Mouse (Mus musculus) heart, embryonic 12.5 days (tissue): ENCODE results near the gene Arl5c. TPM values are rescaled to one million over a fixed set of nuclear protein-coding genes. Genes with fewer than 3 reads are reported as not detected.

ENCODE experiments used
- ATAC-seq: fragments of 200-750 bp; cut with Nextera tagmentation; 2 replicates; pipeline ENCODE4 v1.8.0; 2017; ENCODE audit warnings: moderate TSS enrichment, moderate library complexity; ENCODE audit not compliant: insufficient number of reproducible peaks, low FRiP score
- H3K27ac ChIP-seq: fragments of 300-500 bp; sonication (generic); 2 replicates; pipeline ENCODE4 v1.5.1; 2016; ENCODE audit warnings: mild to moderate bottlenecking, moderate library complexity; ENCODE audit not compliant: poor library complexity, severe bottlenecking
- H3K27me3 ChIP-seq: fragments of 300-500 bp; sonication (generic); replicated peaks from 2 replicates; pipeline ENCODE4 v1.6.1; 2016; ENCODE audit warnings: mild to moderate bottlenecking, moderate library complexity
- H3K36me3 ChIP-seq: fragments of 300-500 bp; sonication (generic); 2 replicates; pipeline ENCODE4 v1.6.1; 2016; ENCODE audit warnings: mild to moderate bottlenecking, moderate library complexity
- H3K4me1 ChIP-seq: fragments of 300-500 bp; sonication (generic); replicated peaks from 2 replicates; pipeline ENCODE4 v1.6.1; 2016; ENCODE audit warnings: mild to moderate bottlenecking
- H3K4me2 ChIP-seq: fragments of 300-500 bp; sonication (generic); 2 replicates; pipeline ENCODE4 v1.6.1; 2016; ENCODE audit warnings: mild to moderate bottlenecking, moderate library complexity
- H3K4me3 ChIP-seq: fragments of 300-500 bp; sonication (generic); 2 replicates; pipeline ENCODE4 v1.5.1; 2016; ENCODE audit warnings: mild to moderate bottlenecking
- H3K9ac ChIP-seq: fragments of 300-500 bp; sonication (generic); 2 replicates; pipeline ENCODE4 v1.6.1; 2016; ENCODE audit warnings: mild to moderate bottlenecking, moderate library complexity
- H3K9me3 ChIP-seq: fragments of 300-500 bp; sonication (generic); replicated peaks from 2 replicates; pipeline ENCODE4 v1.6.1; 2016; ENCODE audit warnings: mild to moderate bottlenecking, moderate library complexity
- WGBS: fragments of 180-500 bp; shearing (Covaris S2); methylation state at CpG from one replicate; pipeline ENCODE4 v1.1.7; 2016; 5-methylcytosine and 5-hydroxymethylcytosine counted together
- polyA plus RNA-seq: library from polyadenylated mRNA; unstranded; fragments of >200 nt; fragmentation: Nextera tagmentation; extraction: Ambion mirVana; gene quantifications from 2 replicates; pipeline ENCODE4 v1.2.1, GENCODE M21; 2016

The Arl5c gene
- polyA plus RNA-seq, 1 experiment from 2014 or later, result 3.9 TPM

GRCm38 (mm10) chr11:98027785-98028184, 31.8 kb upstream of the Arl5c start:
- H3K27ac ChIP-seq, result peak overlapping the region; percentile 96; the same call in 1 of the 2 replicates
- no peaks in the 10 kb centered on the region for H3K27me3 ChIP-seq
- WGBS, result 24% methylated on average over 7 of the region's 7 CpGs
- peaks cover 34% of the 10 kb centered on the region for H3K36me3 ChIP-seq
- peaks cover 20% of the 10 kb centered on the region for H3K4me1 ChIP-seq
- peak overlapping the region; percentile 99 for H3K4me3 ChIP-seq
- H3K4me2 ChIP-seq, result peak overlapping the region; percentile 93
- no peaks in the 10 kb centered on the region for H3K9me3 ChIP-seq
- H3K9ac ChIP-seq, result peak overlapping the region; percentile 99
- ATAC-seq, result no peak

- no peaks in the 10 kb centered on the region for H3K27me3 ChIP-seq
- peak overlapping the region; percentile 93 for H3K4me2 ChIP-seq
- H3K4me3 ChIP-seq, result peak overlapping the region; percentile 99
- ATAC-seq, result no peak
- peaks cover 34% of the 10 kb centered on the region for H3K36me3 ChIP-seq
- H3K27ac ChIP-seq, result peak overlapping the region; percentile 96
- under 1% methylated on average over 18 of the region's 18 CpGs for WGBS
- peak overlapping the region; percentile 99 for H3K9ac ChIP-seq
- H3K4me1 ChIP-seq, result peaks cover 20% of the 10 kb centered on the region
- no peaks in the 10 kb centered on the region for H3K9me3 ChIP-seq
Observed at GRCm38 (mm10) chr11:98027297-98027688, 31.3 kb upstream of the Arl5c start.

- Histone ChIP-seq H3K4me1 (peaks cover 18% of the 10 kb centered on the region), H3K4me2 (peak within 1 kb of the TSS; percentile 93), H3K9me3 (no peaks in the 10 kb centered on the region), H3K4me3 (peak within 1 kb of the TSS; percentile 99), H3K36me3 (peaks cover 34% of the 10 kb centered on the region), H3K27me3 (no peaks in the 10 kb centered on the region), H3K27ac (peak within 1 kb of the TSS; percentile 96), H3K9ac (peak within 1 kb of the TSS; percentile 99)
- under 1% methylated on average over 69 of the region's 69 CpGs for WGBS
- ATAC-seq, result peak; percentile 86
Observed at GRCm38 (mm10) chr11:98026570-98027296, 30.8 kb upstream of the Arl5c start, which contains the start of gene Rpl19. Gene Rpl19 (plus strand): TSS chr11:98026710.

GRCm38 (mm10) chr11:98026248-98026569, 30.2 kb upstream of the Arl5c start:
- ATAC-seq, result no peak
- H3K9ac ChIP-seq, result peak overlapping the region; percentile 99
- H3K4me1 ChIP-seq, result peaks cover 23% of the 10 kb centered on the region
- peak overlapping the region; percentile 93 for H3K4me2 ChIP-seq
- peak overlapping the region; percentile 99 for H3K4me3 ChIP-seq
- H3K27me3 ChIP-seq, result no peaks in the 10 kb centered on the region
- 7% methylated on average over 15 of the region's 15 CpGs for WGBS
- H3K36me3 ChIP-seq, result peaks cover 32% of the 10 kb centered on the region
- no peaks in the 10 kb centered on the region for H3K9me3 ChIP-seq
- peak overlapping the region; percentile 96 for H3K27ac ChIP-seq

GRCm38 (mm10) chr11:98024516-98024915, 28.5 kb upstream of the Arl5c start:
- ATAC-seq, result no peak
- H3K36me3 ChIP-seq, result peaks cover 15% of the 10 kb centered on the region

GRCm38 (mm10) chr11:98022555-98023371, 26.8 kb upstream of the Arl5c start, which contains the start of gene Cacnb1:
Gene Cacnb1 (minus strand): TSS chr11:98023034.
- Histone ChIP-seq H3K4me1 (peaks cover 42% of the 10 kb centered on the region), H3K27ac (peak within 1 kb of the TSS; percentile 67), H3K36me3 (no peaks in the 10 kb centered on the region), H3K27me3 (peaks cover 16% of the 10 kb centered on the region), H3K4me3 (peak within 1 kb of the TSS; percentile 79), H3K9me3 (no peaks in the 10 kb centered on the region), H3K4me2 (peak within 1 kb of the TSS; percentile 97), H3K9ac (peak within 1 kb of the TSS; percentile 77)
- ATAC-seq, result peak; percentile 43
- 2% methylated on average over 37 of the region's 52 CpGs for WGBS

More at GRCm38 (mm10) chr11:98024516-98024915, 28.5 kb upstream of the Arl5c start:
- 92% methylated on average over 3 of the region's 3 CpGs for WGBS
- Histone ChIP-seq H3K9ac (no peak overlapping the region), H3K27ac (no peak overlapping the region), H3K9me3 (no peaks in the 10 kb centered on the region), H3K4me2 (no peak overlapping the region), H3K4me1 (peaks cover 39% of the 10 kb centered on the region), H3K4me3 (no peak overlapping the region), H3K27me3 (peaks cover 15% of the 10 kb centered on the region)

- no peak; the same call in none of the 2 replicates for ATAC-seq
- H3K4me1 ChIP-seq, result peaks cover 39% of the 10 kb centered on the region
Observed at GRCm38 (mm10) chr11:98022253-98022554, 26.2 kb upstream of the Arl5c start.

GRCm38 (mm10) chr11:98021565-98022252, 25.7 kb upstream of the Arl5c start:
- Histone ChIP-seq H3K9me3 (no peaks in the 10 kb centered on the region), H3K9ac (peak overlapping the region; percentile 77), H3K36me3 (no peaks in the 10 kb centered on the region), H3K27me3 (peaks cover 16% of the 10 kb centered on the region), H3K4me3 (peak overlapping the region; percentile 79), H3K4me2 (peak overlapping the region; percentile 97), H3K27ac (peak overlapping the region; percentile 67; the same call in 1 of the 2 replicates), H3K4me1 (peaks cover 39% of the 10 kb centered on the region)
- WGBS, result 5% methylated on average over 32 of the region's 34 CpGs
- no peak for ATAC-seq

More at GRCm38 (mm10) chr11:98022253-98022554, 26.2 kb upstream of the Arl5c start:
- no peaks in the 10 kb centered on the region for H3K9me3 ChIP-seq
- peaks cover 16% of the 10 kb centered on the region for H3K27me3 ChIP-seq
- H3K9ac ChIP-seq, result peak overlapping the region; percentile 77
- peak overlapping the region; percentile 79 for H3K4me3 ChIP-seq
- under 1% methylated on average over 23 of the region's 23 CpGs for WGBS
- H3K36me3 ChIP-seq, result no peaks in the 10 kb centered on the region
- peak overlapping the region; percentile 97 for H3K4me2 ChIP-seq
- H3K27ac ChIP-seq, result peak overlapping the region; percentile 67

- Histone ChIP-seq H3K4me2 (peak overlapping the region; percentile 97), H3K9me3 (no peaks in the 10 kb centered on the region), H3K4me3 (peak overlapping the region; percentile 79), H3K27me3 (peaks cover 16% of the 10 kb centered on the region), H3K4me1 (peaks cover 38% of the 10 kb centered on the region), H3K27ac (no peak overlapping the region), H3K36me3 (peaks cover 2% of the 10 kb centered on the region; the same call in 1 of the 2 replicates), H3K9ac (no peak overlapping the region)
- 62% methylated on average over 2 of the region's 2 CpGs for WGBS
- no peak for ATAC-seq
Observed at GRCm38 (mm10) chr11:98021118-98021517, 25.1 kb upstream of the Arl5c start.

GRCm38 (mm10) chr11:98020710-98021109, 24.7 kb upstream of the Arl5c start:
- peaks cover 16% of the 10 kb centered on the region for H3K27me3 ChIP-seq
- H3K36me3 ChIP-seq, result peaks cover 6% of the 10 kb centered on the region; the same call in 1 of the 2 replicates
- H3K9ac ChIP-seq, result no peak overlapping the region
- ATAC-seq, result no peak
- H3K4me1 ChIP-seq, result peaks cover 34% of the 10 kb centered on the region
- no peak overlapping the region for H3K4me3 ChIP-seq
- no peak overlapping the region for H3K4me2 ChIP-seq
- no peaks in the 10 kb centered on the region for H3K9me3 ChIP-seq
- no peak overlapping the region for H3K27ac ChIP-seq
- 77% methylated on average over 1 of the region's 1 CpGs for WGBS
